Mouse (Mus musculus): ENCODE data around the gene Car8.

- TF ChIP-seq CTCF (conservative IDR thresholded peaks at IDR 0.05; ENCODE audit: insufficient read depth, insufficient read length, low read depth, low read length): no peak
- TF ChIP-seq POLR2A (IDR thresholded peaks at IDR 0.05; ENCODE audit: low read depth, low read length): no peak
These were observed 40.8 kb downstream of the Car8 start for GRCm38 (mm10) chr4:8198033-8198432.
